ENCODE assay signal across 18 mouse cellular contexts in genomic region chr1:29404139-29404538, GRCm38 (mm10).
"Had no signal": no experiment of that assay in that cellular context is flagged by ENCODE, and none has a peak within 500 bp of the region (broad histone marks: within the 10 kb centered on the region; RNA-seq: fewer than 3 reads in every experiment).

No protein-coding gene starts in this region.

- H3K4me2 ChIP-seq: kidney, embryonic 15.5 days; liver, embryonic 13.5 days; midbrain, embryonic 12.5 days; neural tube, embryonic 13.5 days; stomach, embryonic 15.5 days had no signal

- H3K36me3 ChIP-seq: kidney, embryonic 15.5 days; liver, embryonic 13.5 days; midbrain, embryonic 12.5 days; neural tube, embryonic 13.5 days; stomach, embryonic 15.5 days had no signal

- DNase-seq: kidney, postnatal 10 days; kidney, postnatal 36 days; layer of hippocampus, postnatal 36 days; liver, embryonic 13.5 days; lung, adult 2 months; lung, postnatal 14 days; lung, postnatal 4 days; retina, postnatal 1 day; right cerebral cortex, postnatal 25 days; spleen, adult 18-20 months; thymus, postnatal 25 days had no signal

- ATAC-seq: midbrain, embryonic 16.5 days had no signal

- H3K27ac ChIP-seq: kidney, embryonic 15.5 days; left cerebral cortex, adult 2 months; liver, embryonic 13.5 days; midbrain, embryonic 12.5 days; neural tube, embryonic 13.5 days; stomach, embryonic 15.5 days had no signal

- H3K4me3 ChIP-seq: kidney, embryonic 15.5 days; left cerebral cortex, adult 2 months; liver, embryonic 13.5 days; midbrain, embryonic 12.5 days; myocyte; neural tube, embryonic 13.5 days; stomach, embryonic 15.5 days had no signal

- H3K9ac ChIP-seq: kidney, embryonic 15.5 days; liver, embryonic 13.5 days; midbrain, embryonic 12.5 days; neural tube, embryonic 13.5 days; stomach, embryonic 15.5 days had no signal

- H3K9me3 ChIP-seq: kidney, embryonic 15.5 days; liver, embryonic 13.5 days; midbrain, embryonic 12.5 days; neural tube, embryonic 13.5 days; stomach, embryonic 15.5 days had no signal

- H3K27me3 ChIP-seq: kidney, embryonic 15.5 days; liver, embryonic 13.5 days; midbrain, embryonic 12.5 days; neural tube, embryonic 13.5 days; stomach, embryonic 15.5 days had no signal

- H3K4me1 ChIP-seq: kidney, embryonic 15.5 days; liver, embryonic 13.5 days; midbrain, embryonic 12.5 days; neural tube, embryonic 13.5 days; stomach, embryonic 15.5 days had no signal
